Mouse (Mus musculus): Measurements from ENCODE around the gene Ndufv3. TPM values are rescaled to one million over a fixed set of nuclear protein-coding genes. Genes with fewer than 3 reads are reported as not detected.

The Ndufv3 gene
- polyA plus RNA-seq (2012; fragmentation: generic; extraction: Trizol): 100 to 1,000 TPM; 635 to 697 TPM

DNA sequence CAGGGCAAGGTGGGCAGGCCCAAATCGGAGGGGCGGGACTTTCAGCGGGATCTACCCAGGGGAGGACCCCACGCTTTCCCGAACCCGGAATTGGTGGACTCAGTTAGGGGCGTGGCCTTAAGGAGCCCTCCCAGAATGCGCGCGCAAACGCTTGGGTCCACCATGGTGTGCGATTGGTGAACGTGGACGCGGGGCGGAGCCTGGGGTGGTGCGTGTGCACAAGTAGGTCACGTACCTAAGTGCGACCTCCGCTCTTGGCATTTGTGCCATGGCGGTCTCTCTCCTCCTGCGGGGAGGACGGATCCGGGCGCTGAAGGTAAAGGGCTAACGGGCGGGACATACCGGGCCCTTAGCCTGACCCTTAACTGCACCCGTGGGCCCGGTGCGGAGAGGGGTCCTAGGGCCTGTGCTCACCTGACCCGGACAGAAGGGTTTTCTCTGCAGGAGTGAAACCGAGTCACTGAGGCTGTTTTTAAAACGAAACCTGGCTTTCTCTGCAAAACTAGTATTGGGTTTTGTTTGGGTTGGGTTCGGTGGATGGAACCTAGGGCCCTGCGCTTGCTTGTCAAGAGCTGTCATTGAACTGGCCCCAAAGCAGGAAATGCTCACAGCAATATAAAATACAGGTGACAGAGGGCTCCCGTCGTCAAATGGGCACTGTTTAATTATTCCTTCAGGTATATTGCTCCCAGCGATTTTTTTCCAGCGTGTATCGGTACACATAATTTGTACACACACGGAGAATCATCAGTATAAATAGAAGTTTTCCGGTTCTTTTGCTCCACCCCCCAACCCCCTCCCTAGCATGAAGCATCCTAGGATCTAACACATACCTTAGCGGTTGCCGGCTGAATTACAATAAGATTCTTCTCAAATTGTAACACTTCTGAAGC lies at the start of gene Ndufv3, which contains the start of gene Wdr4:
Ndufv3 (plus strand) TSS at position 170 of the 893 bp plus-strand sequence.
Wdr4 (minus strand) TSS at position 35 of the 893 bp plus-strand sequence.

DNA sequence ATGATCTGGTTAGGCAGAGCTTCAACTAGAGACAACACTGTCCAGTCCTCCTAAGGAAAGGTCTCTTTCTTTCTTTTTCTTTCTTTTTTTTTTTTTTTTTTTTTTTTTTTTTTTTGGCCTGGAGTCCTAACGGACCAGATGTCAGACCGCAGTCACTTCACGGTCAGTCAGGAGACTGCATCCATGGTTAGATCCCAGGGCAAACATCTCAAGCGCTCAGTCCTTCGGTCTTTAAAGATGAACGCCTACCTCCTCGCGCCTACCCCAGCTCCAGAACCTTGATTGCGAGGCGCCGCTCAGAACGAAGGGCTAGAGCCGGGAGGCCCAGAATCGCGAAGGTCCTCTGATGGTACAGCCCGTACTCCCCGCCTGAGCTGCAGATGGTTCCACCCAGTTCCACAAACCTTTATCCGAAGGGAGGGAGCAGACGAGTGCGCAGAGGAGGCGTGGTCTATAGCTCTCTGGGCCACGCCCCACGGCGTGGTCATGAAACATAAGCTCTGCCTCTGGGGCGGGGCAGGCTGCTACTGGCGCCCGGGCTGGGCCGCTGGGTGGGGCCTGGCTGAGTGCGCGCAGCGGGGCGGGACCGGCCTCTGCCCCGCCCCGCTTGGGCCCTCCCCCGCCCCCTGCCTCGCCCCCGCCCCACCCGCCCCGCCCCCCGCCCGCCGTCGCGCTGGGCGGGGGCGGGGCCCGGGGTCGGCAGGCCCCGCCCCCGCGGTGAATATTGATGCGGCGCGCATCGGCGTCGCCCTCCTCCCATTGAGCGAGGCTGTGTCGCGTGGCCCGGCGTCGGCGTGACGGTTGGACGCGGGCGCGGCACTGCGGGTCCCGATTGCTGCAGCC lies 44.3 kb downstream of the Ndufv3 start, which contains the start of gene Pknox1:
Pknox1 (plus strand) TSS at position 720 of the 843 bp plus-strand sequence.

Other genes with a start within 250 kb of the Ndufv3 start
- 1 to 10 TPM; 2.2 to 5.0 TPM for gene Rsph1, start 242.7 kb upstream of the Ndufv3 start, polyA plus RNA-seq (2012; fragmentation: generic; extraction: Trizol)
- gene Slc37a1, start 233.3 kb upstream of the Ndufv3 start, polyA plus RNA-seq (2012; fragmentation: generic; extraction: Trizol): under 1 TPM; 0.58 to 0.87 TPM
- 10 to 100 TPM in 1 of 2 experiments, not detected in 1; 13.0 TPM for gene Pde9a, start 133.9 kb upstream of the Ndufv3 start, polyA plus RNA-seq (2012; fragmentation: generic; extraction: Trizol)
- 10 to 100 TPM; 18.6 to 35.7 TPM for gene Wdr4, start 135 bp upstream of the Ndufv3 start, polyA plus RNA-seq (2012; fragmentation: generic; extraction: Trizol)
- 10 to 100 TPM in 1 of 2 experiments, 1 to 10 TPM in 1; 2.4 to 11.8 TPM for gene Pknox1, start 44.6 kb downstream of the Ndufv3 start, polyA plus RNA-seq (2012; fragmentation: generic; extraction: Trizol)
- under 1 TPM; 0.11 to 0.98 TPM for gene Cbs, start 117.1 kb downstream of the Ndufv3 start, polyA plus RNA-seq (2012; fragmentation: generic; extraction: Trizol)
- gene U2af1, start 138.8 kb downstream of the Ndufv3 start, polyA plus RNA-seq (2012; fragmentation: generic; extraction: Trizol): 100 to 1,000 TPM; 182 to 216 TPM
- gene Cryaa, start 157.7 kb downstream of the Ndufv3 start, polyA plus RNA-seq (2012; fragmentation: generic; extraction: Trizol): not detected

All from C3H10T1/2 (cell line).